Mouse (Mus musculus) lung, postnatal 0 days (tissue): ENCODE results near the gene Mical2. TPM values are rescaled to one million over a fixed set of nuclear protein-coding genes. Genes with fewer than 3 reads are reported as not detected.
A peak's percentile ranks its signal among the peaks of the same experiment; 100 is the strongest.

Experiments
- ATAC-seq: fragments of 200-750 bp; cut with Nextera tagmentation; 2 replicates; pipeline ENCODE4 v1.8.0; 2017; ENCODE audit warnings: moderate library complexity
- DNase-seq: peaks from one replicate; pipeline ENCODE4 v3.0.0-alpha.2; 2016; ENCODE audit warnings: low spot score
- H3K27ac ChIP-seq: fragments of 300-500 bp; sonication (generic); 2 replicates; pipeline ENCODE4 v1.5.1; 2014; ENCODE audit warnings: antibody characterized with exemption, mild to moderate bottlenecking, low read length, mixed read lengths
- H3K27me3 ChIP-seq: fragments of 300-500 bp; sonication (generic); replicated peaks from 2 replicates; pipeline ENCODE4 v1.6.1; 2014; ENCODE audit warnings: low read length, mixed read lengths; ENCODE audit not compliant: insufficient read depth
- H3K36me3 ChIP-seq: fragments of 300-500 bp; sonication (generic); 2 replicates; pipeline ENCODE4 v1.6.1; 2014; ENCODE audit warnings: low read length, mixed read lengths; ENCODE audit not compliant: insufficient read depth
- H3K4me1 ChIP-seq: fragments of 300-500 bp; sonication (generic); 2 replicates; pipeline ENCODE4 v1.6.1; 2014; ENCODE audit warnings: antibody characterized with exemption, low read depth, low read length, mixed read lengths; ENCODE audit not compliant: insufficient read depth
- H3K4me2 ChIP-seq: fragments of 300-500 bp; sonication (generic); replicated peaks from 2 replicates; pipeline ENCODE4 v1.6.1; 2014; ENCODE audit warnings: low read depth, mild to moderate bottlenecking, low read length, moderate library complexity, mixed read lengths
- H3K4me3 ChIP-seq: fragments of 300-500 bp; sonication (generic); 2 replicates; pipeline ENCODE4 v1.5.1; 2014; ENCODE audit warnings: low read depth, low read length
- H3K9ac ChIP-seq: fragments of 300-500 bp; sonication (generic); replicated peaks from 2 replicates; pipeline ENCODE4 v1.6.1; 2014; ENCODE audit warnings: low read depth, mild to moderate bottlenecking
- H3K9me3 ChIP-seq: fragments of 300-500 bp; sonication (generic); 2 replicates; pipeline ENCODE4 v1.6.1; 2016; ENCODE audit warnings: low read length, mixed read lengths
- CTCF ChIP-seq: IDR thresholded peaks from 2 replicates; pipeline ENCODE4 v1.5.1; 2016; ENCODE audit warnings: antibody characterized with exemption, mild to moderate bottlenecking
- EP300 ChIP-seq: IDR thresholded peaks from 2 replicates; pipeline ENCODE4 v1.6.1; 2016; ENCODE audit warnings: antibody characterized with exemption, mild to moderate bottlenecking, control low read depth
- WGBS: fragments of 180-500 bp; shearing (Covaris S2); extraction: QIAGEN DNeasy Blood & Tissue Kit; methylation state at CpG from one replicate; pipeline ENCODE4 v1.1.7; 2014; 5-methylcytosine and 5-hydroxymethylcytosine counted together
- polyA plus RNA-seq: library from polyadenylated mRNA; unstranded; fragments of >200 nt; fragmentation: Nextera tagmentation; extraction: Ambion mirVana; gene quantifications from 2 replicates; pipeline ENCODE4 v1.2.1, GENCODE M21; 2015

Gene Mical2
- polyA plus RNA-seq, 1 experiment from 2014 or later = 19.7 TPM

GRCm38 (mm10) chr7:112217208-112217607 lies 8.4 kb upstream of the Mical2 start:
- peak overlapping the region; percentile 22; the same call in 1 of the 2 replicates for H3K27ac ChIP-seq
- TF ChIP-seq CTCF = no peak
- peak; percentile 67 for TF ChIP-seq EP300
- ATAC-seq = peak; percentile 45
- H3K9me3 ChIP-seq = no peaks in the 10 kb centered on the region
- H3K9ac ChIP-seq = no peak overlapping the region
- no peaks in the 10 kb centered on the region for H3K27me3 ChIP-seq
- H3K4me1 ChIP-seq = no peaks in the 10 kb centered on the region
- no peak overlapping the region for H3K4me3 ChIP-seq
- DNase-seq = peak; percentile 84
- no peaks in the 10 kb centered on the region for H3K36me3 ChIP-seq
- WGBS = 13% methylated on average over 6 of the region's 6 CpGs
- no peak overlapping the region for H3K4me2 ChIP-seq

GRCm38 (mm10) chr7:112222733-112223524 lies 2.7 kb upstream of the Mical2 start:
- DNase-seq (peak; percentile 32), ATAC-seq (no peak)
- H3K27ac ChIP-seq = no peak overlapping the region
- no peak overlapping the region for H3K4me2 ChIP-seq
- H3K9me3 ChIP-seq = no peaks in the 10 kb centered on the region
- no peaks in the 10 kb centered on the region for H3K36me3 ChIP-seq
- no peak overlapping the region for H3K4me3 ChIP-seq
- H3K9ac ChIP-seq = no peak overlapping the region
- H3K4me1 ChIP-seq = peaks cover 6% of the 10 kb centered on the region; the same call in 1 of the 2 replicates
- 47% methylated on average over 7 of the region's 7 CpGs for WGBS
- TF ChIP-seq CTCF (no peak), EP300 (no peak)
- no peaks in the 10 kb centered on the region for H3K27me3 ChIP-seq

- H3K9me3 ChIP-seq = no peaks in the 10 kb centered on the region
- no peak overlapping the region for H3K9ac ChIP-seq
- H3K27ac ChIP-seq = peak overlapping the region; percentile 81; the same call in 1 of the 2 replicates
- peak overlapping the region; percentile 87; the same call in 1 of the 2 replicates for H3K4me2 ChIP-seq
- TF ChIP-seq EP300 = no peak
- no peak for TF ChIP-seq CTCF
- H3K4me3 ChIP-seq = no peak overlapping the region
- H3K4me1 ChIP-seq = peaks cover 6% of the 10 kb centered on the region; the same call in 1 of the 2 replicates
- DNase-seq (peak; percentile 27), ATAC-seq (no peak)
- H3K27me3 ChIP-seq = no peaks in the 10 kb centered on the region
- H3K36me3 ChIP-seq = no peaks in the 10 kb centered on the region
- WGBS = 59% methylated on average over 12 of the region's 12 CpGs
Measured at GRCm38 (mm10) chr7:112224854-112225253, 802 bp upstream of the Mical2 start.

GRCm38 (mm10) chr7:112226446-112227265 lies 1.0 kb downstream of the Mical2 start:
- peak; percentile 84 for DNase-seq
- ATAC-seq = peak; percentile 50
- Histone ChIP-seq H3K9ac (peak overlapping the region; percentile 60), H3K27ac (peak overlapping the region; percentile 81), H3K4me2 (peak overlapping the region; percentile 87), H3K4me1 (peaks cover 6% of the 10 kb centered on the region; the same call in 1 of the 2 replicates), H3K36me3 (no peaks in the 10 kb centered on the region), H3K4me3 (peak overlapping the region; percentile 64), H3K27me3 (no peaks in the 10 kb centered on the region), H3K9me3 (no peaks in the 10 kb centered on the region)
- no peak; the same call in 1 of the 2 replicates for TF ChIP-seq EP300
- TF ChIP-seq CTCF = no peak
- WGBS = 8% methylated on average over 24 of the region's 24 CpGs

- Histone ChIP-seq H3K27me3 (no peaks in the 10 kb centered on the region), H3K4me1 (peaks cover 6% of the 10 kb centered on the region; the same call in 1 of the 2 replicates), H3K27ac (peak overlapping the region; percentile 81), H3K9ac (peak overlapping the region; percentile 60), H3K4me3 (peak overlapping the region; percentile 64), H3K36me3 (no peaks in the 10 kb centered on the region), H3K9me3 (no peaks in the 10 kb centered on the region), H3K4me2 (peak overlapping the region; percentile 87)
- DNase-seq = no peak
- TF ChIP-seq CTCF = no peak
- TF ChIP-seq EP300 = no peak
- no peak for ATAC-seq
- whole genome bisulfite sequencing = 59% methylated on average over 6 of the region's 6 CpGs
Measured at GRCm38 (mm10) chr7:112227266-112227562, 1.6 kb downstream of the Mical2 start.
